Mouse (Mus musculus) embryonic facial prominence, embryonic 13.5 days (tissue): ENCODE data around the gene Ush1g. TPM values are rescaled to one million over a fixed set of nuclear protein-coding genes. Genes with fewer than 3 reads are reported as not detected.
A peak's percentile ranks its signal among the peaks of the same experiment; 100 is the strongest.

Experiments used
- ATAC-seq: fragments of 200-750 bp; cut with Nextera tagmentation; 2 replicates; pipeline ENCODE4 v1.8.0; 2017; ENCODE audit warnings: low read depth; ENCODE audit not compliant: insufficient number of reproducible peaks, insufficient read depth, low FRiP score, low TSS enrichment
- H3K27ac ChIP-seq: fragments of 300-500 bp; sonication (generic); 2 replicates; pipeline ENCODE4 v1.5.1; 2015; ENCODE audit warnings: moderate library complexity, mild to moderate bottlenecking, inconsistent platforms
- H3K27me3 ChIP-seq: fragments of 300-500 bp; sonication (generic); 2 replicates; pipeline ENCODE4 v1.6.1; 2015; ENCODE audit warnings: mild to moderate bottlenecking, inconsistent platforms
- H3K36me3 ChIP-seq: fragments of 300-500 bp; sonication (generic); 2 replicates; pipeline ENCODE4 v1.6.1; 2015; ENCODE audit warnings: mild to moderate bottlenecking, inconsistent platforms
- H3K4me1 ChIP-seq: fragments of 300-500 bp; sonication (generic); 2 replicates; pipeline ENCODE4 v1.6.1; 2015; ENCODE audit warnings: inconsistent platforms
- H3K4me2 ChIP-seq: fragments of 300-500 bp; sonication (generic); 2 replicates; pipeline ENCODE4 v1.6.1; 2015; ENCODE audit warnings: moderate library complexity, mild to moderate bottlenecking, inconsistent platforms
- H3K4me3 ChIP-seq: fragments of 300-500 bp; sonication (generic); 2 replicates; pipeline ENCODE4 v1.5.1; 2015; ENCODE audit warnings: mild to moderate bottlenecking, inconsistent platforms
- H3K9ac ChIP-seq: fragments of 300-500 bp; sonication (generic); 2 replicates; pipeline ENCODE4 v1.6.1; 2015; ENCODE audit warnings: mild to moderate bottlenecking, inconsistent platforms
- H3K9me3 ChIP-seq: fragments of 300-500 bp; sonication (generic); 2 replicates; pipeline ENCODE4 v1.6.1; 2016; ENCODE audit warnings: inconsistent platforms
- WGBS: fragments of 180-500 bp; shearing (Covaris S2); methylation state at CpG from one replicate; pipeline ENCODE4 v1.1.7; 2015; ENCODE audit warnings: mixed read lengths; 5-methylcytosine and 5-hydroxymethylcytosine counted together
- polyA plus RNA-seq: library from polyadenylated mRNA; unstranded; fragments of >200 nt; fragmentation: Nextera tagmentation; extraction: Ambion mirVana; gene quantifications from 2 replicates; pipeline ENCODE4 v1.2.1, GENCODE M21; 2015

Gene Ush1g
- polyA plus RNA-seq, 1 experiment from 2014 or later, result not detected

GRCm38 (mm10) chr11:115298160-115298559 is 23.7 kb downstream of the Ush1g start:
- no peak overlapping the region for H3K9ac ChIP-seq
- WGBS, result 53% methylated on average over 8 of the region's 8 CpGs
- no peak overlapping the region for H3K27ac ChIP-seq
- peaks cover 4% of the 10 kb centered on the region; the same call in 1 of the 2 replicates for H3K9me3 ChIP-seq
- H3K27me3 ChIP-seq, result peaks cover 42% of the 10 kb centered on the region
- H3K4me3 ChIP-seq, result no peak overlapping the region
- no peaks in the 10 kb centered on the region for H3K36me3 ChIP-seq
- no peak overlapping the region for H3K4me2 ChIP-seq
- ATAC-seq, result no peak
- peaks cover 7% of the 10 kb centered on the region; the same call in 1 of the 2 replicates for H3K4me1 ChIP-seq

GRCm38 (mm10) chr11:115297214-115297826 is 24.5 kb downstream of the Ush1g start, which contains the start of gene Fads6:
Gene Fads6 (minus strand): TSS chr11:115297663.
- ATAC-seq, result 0 out of 2 replicates have a peak, but pooled peaks have one; percentile 45
- H3K4me3 ChIP-seq, result peak within 1 kb of the TSS; percentile 50
- WGBS, result 1% methylated on average over 44 of the region's 44 CpGs
- peaks cover 4% of the 10 kb centered on the region; the same call in 1 of the 2 replicates for H3K9me3 ChIP-seq
- peak within 1 kb of the TSS; percentile 91 for H3K4me2 ChIP-seq
- peaks cover 7% of the 10 kb centered on the region; the same call in 1 of the 2 replicates for H3K4me1 ChIP-seq
- no peak within 1 kb of the TSS for H3K27ac ChIP-seq
- H3K36me3 ChIP-seq, result no peaks in the 10 kb centered on the region
- H3K27me3 ChIP-seq, result peaks cover 42% of the 10 kb centered on the region
- peak within 1 kb of the TSS; percentile 67 for H3K9ac ChIP-seq

GRCm38 (mm10) chr11:115296471-115297210 is 25.2 kb downstream of the Ush1g start:
- Histone ChIP-seq H3K36me3 (no peaks in the 10 kb centered on the region), H3K4me3 (peak overlapping the region; percentile 50), H3K27ac (no peak overlapping the region), H3K9me3 (peaks cover 4% of the 10 kb centered on the region; the same call in 1 of the 2 replicates), H3K4me2 (peak overlapping the region; percentile 91), H3K4me1 (peaks cover 7% of the 10 kb centered on the region; the same call in 1 of the 2 replicates), H3K9ac (peak overlapping the region; percentile 67), H3K27me3 (peaks cover 42% of the 10 kb centered on the region)
- WGBS, result 54% methylated on average over 21 of the region's 21 CpGs
- no peak for ATAC-seq

GRCm38 (mm10) chr11:115295939-115296338 is 25.9 kb downstream of the Ush1g start:
- no peak overlapping the region for H3K4me2 ChIP-seq
- no peak overlapping the region for H3K9ac ChIP-seq
- WGBS, result 86% methylated on average over 11 of the region's 11 CpGs

DNA sequence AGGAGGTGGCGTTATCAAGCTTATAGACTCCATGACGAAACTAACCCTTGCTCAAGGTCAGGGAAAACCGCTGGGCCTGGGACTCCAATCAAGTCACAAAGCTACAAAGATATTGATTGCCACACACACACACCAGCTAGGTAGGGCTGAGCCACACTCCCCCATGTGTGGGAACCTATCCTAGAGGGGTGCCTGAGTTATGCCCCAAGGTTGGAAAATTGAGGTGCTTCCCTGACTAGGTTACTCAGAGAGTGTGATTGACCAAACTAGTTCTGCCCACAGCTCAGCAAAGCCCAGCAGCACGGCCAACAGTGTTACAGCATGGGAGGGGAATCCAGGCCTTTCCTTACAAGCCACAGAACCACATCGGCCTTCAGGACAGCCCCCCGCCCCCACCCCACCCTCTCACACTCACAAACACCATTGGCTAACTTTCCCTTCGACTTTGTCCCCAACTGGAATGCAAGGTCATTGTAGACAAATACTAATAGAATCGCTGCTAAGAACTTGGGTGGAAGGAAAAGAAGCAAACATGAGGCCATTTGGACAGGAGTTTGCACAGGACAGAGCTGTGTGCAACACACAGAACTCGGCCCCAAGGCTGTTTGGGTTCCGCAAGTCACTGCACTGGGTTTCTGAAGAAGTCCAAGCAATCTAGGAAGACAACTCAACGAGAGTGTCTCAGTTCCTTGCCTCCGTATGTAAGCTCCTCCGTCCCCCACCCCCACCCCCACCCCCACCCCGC is 29.0 kb downstream of the Ush1g start:
- Histone ChIP-seq H3K27me3 (peaks cover 23% of the 10 kb centered on the region), H3K36me3 (no peaks in the 10 kb centered on the region), H3K4me3 (no peak overlapping the region), H3K4me1 (peaks cover 7% of the 10 kb centered on the region; the same call in 1 of the 2 replicates), H3K27ac (no peak overlapping the region; the same call in 1 of the 2 replicates), H3K9me3 (no peaks in the 10 kb centered on the region), H3K4me2 (no peak overlapping the region), H3K9ac (no peak overlapping the region)
- no peak for ATAC-seq
- WGBS, result 53% methylated on average over 14 of the region's 14 CpGs

More at GRCm38 (mm10) chr11:115295939-115296338, 25.9 kb downstream of the Ush1g start:
- Histone ChIP-seq H3K27ac (no peak overlapping the region), H3K9me3 (peaks cover 4% of the 10 kb centered on the region; the same call in 1 of the 2 replicates), H3K4me3 (no peak overlapping the region), H3K36me3 (no peaks in the 10 kb centered on the region), H3K27me3 (peaks cover 42% of the 10 kb centered on the region), H3K4me1 (peaks cover 7% of the 10 kb centered on the region; the same call in 1 of the 2 replicates)
- ATAC-seq, result no peak

DNA sequence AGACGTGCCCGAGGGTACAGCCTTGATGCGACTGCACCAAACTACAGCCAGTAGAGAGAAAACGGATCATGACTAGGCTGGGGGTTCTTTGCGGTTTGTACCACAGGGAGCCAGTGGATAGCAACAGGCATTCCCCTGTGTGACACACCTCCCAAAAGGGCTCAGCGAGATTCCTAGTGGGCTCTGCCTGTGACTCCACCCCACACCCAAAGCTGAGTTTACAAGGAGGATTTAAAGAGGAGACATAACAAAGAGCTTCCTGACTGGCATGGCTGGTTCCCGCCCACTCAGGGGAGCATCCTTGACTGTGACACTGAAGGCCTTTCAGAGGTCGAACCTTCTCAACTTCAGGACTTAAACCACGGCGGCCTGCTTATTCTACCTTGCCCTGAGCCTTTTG is 30.3 kb downstream of the Ush1g start:
- H3K9me3 ChIP-seq, result no peaks in the 10 kb centered on the region
- no peak overlapping the region for H3K27ac ChIP-seq
- ATAC-seq, result no peak
- H3K4me3 ChIP-seq, result no peak overlapping the region
- no peak overlapping the region for H3K9ac ChIP-seq
- WGBS, result 77% methylated on average over 10 of the region's 10 CpGs
- no peaks in the 10 kb centered on the region for H3K4me1 ChIP-seq
- no peaks in the 10 kb centered on the region for H3K36me3 ChIP-seq
- H3K27me3 ChIP-seq, result peaks cover 10% of the 10 kb centered on the region
- no peak overlapping the region for H3K4me2 ChIP-seq

GRCm38 (mm10) chr11:115290919-115291318 is 30.9 kb downstream of the Ush1g start:
- Histone ChIP-seq H3K27me3 (peaks cover 5% of the 10 kb centered on the region), H3K27ac (no peak overlapping the region), H3K36me3 (no peaks in the 10 kb centered on the region), H3K9ac (no peak overlapping the region), H3K4me1 (no peaks in the 10 kb centered on the region), H3K9me3 (no peaks in the 10 kb centered on the region), H3K4me2 (no peak overlapping the region), H3K4me3 (no peak overlapping the region)
- WGBS, result 76% methylated on average over 6 of the region's 6 CpGs
- no peak for ATAC-seq

DNA sequence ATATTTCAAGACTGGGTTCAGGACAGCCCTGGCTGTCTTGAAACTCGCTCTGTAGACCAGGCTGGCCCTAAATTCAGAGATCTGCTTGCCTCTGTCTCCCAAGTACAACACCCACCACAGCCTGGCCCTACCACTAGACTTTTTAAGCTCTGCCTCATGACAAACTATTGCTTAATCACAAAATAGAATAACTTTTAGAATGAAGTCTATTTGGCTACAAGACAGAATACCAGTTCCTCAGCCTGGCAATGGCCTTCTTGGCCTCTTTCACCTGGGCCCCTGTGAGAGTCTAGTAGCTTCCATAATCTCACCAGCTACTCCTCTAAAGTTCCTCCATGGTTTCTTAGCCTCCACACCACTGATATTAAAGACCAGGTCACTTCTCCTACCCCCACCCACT is 31.5 kb downstream of the Ush1g start:
- Histone ChIP-seq H3K4me3 (no peak overlapping the region), H3K27me3 (no peaks in the 10 kb centered on the region; the same call in 1 of the 2 replicates), H3K9me3 (no peaks in the 10 kb centered on the region), H3K27ac (no peak overlapping the region), H3K9ac (no peak overlapping the region), H3K4me2 (no peak overlapping the region), H3K36me3 (no peaks in the 10 kb centered on the region), H3K4me1 (no peaks in the 10 kb centered on the region)
- no peak for ATAC-seq
- 87% methylated on average over 1 of the region's 1 CpGs for WGBS

DNA sequence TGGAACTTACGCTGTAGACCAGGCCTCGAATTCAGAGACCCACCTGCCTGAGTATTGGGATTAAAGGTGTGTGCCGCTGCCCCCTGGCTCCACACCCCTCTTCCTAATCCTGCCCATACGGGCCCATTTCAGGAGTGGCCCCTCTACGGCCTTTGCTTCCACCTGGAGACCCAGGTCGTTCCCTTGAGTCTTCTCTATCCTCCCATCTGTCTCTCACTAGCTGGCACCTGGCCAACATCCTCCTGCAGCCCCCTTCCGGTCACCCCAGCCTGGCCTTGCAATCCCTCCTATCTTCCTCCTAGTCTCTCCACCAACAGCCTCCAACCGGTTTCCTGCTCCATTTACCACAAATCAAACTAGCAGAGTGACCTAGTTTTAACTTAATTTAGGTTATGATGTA is 32.0 kb downstream of the Ush1g start:
- ATAC-seq, result no peak
- H3K36me3 ChIP-seq, result no peaks in the 10 kb centered on the region
- no peaks in the 10 kb centered on the region for H3K27me3 ChIP-seq
- no peak overlapping the region for H3K27ac ChIP-seq
- no peak overlapping the region for H3K9ac ChIP-seq
- 70% methylated on average over 8 of the region's 8 CpGs for WGBS
- no peak overlapping the region for H3K4me3 ChIP-seq
- no peak overlapping the region for H3K4me2 ChIP-seq
- no peaks in the 10 kb centered on the region for H3K4me1 ChIP-seq
- H3K9me3 ChIP-seq, result no peaks in the 10 kb centered on the region

DNA sequence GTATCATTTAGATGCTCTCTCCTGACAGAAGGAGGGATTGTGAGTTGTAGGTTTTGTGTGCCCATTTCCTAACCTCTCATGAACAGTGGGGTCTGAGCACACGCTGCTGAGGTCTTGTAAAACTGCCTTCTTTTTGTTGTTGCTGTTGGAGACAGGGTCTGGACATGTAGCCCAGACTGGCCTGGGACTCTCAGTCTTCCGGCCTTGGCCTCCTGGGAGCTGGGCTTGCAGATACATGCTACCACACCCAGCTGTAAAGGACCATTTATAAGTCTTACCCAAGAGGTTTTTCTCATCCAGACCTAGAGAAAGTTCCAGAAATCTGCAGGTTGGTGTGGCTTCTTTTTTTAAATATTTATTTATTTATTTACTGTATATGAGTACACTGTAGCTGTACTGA is 33.5 kb downstream of the Ush1g start:
- ATAC-seq, result no peak
- Histone ChIP-seq H3K36me3 (no peaks in the 10 kb centered on the region), H3K27me3 (no peaks in the 10 kb centered on the region), H3K4me3 (no peak overlapping the region), H3K4me1 (no peaks in the 10 kb centered on the region), H3K27ac (no peak overlapping the region), H3K4me2 (no peak overlapping the region), H3K9me3 (no peaks in the 10 kb centered on the region), H3K9ac (no peak overlapping the region)
- 95% methylated on average over 2 of the region's 2 CpGs for WGBS

DNA sequence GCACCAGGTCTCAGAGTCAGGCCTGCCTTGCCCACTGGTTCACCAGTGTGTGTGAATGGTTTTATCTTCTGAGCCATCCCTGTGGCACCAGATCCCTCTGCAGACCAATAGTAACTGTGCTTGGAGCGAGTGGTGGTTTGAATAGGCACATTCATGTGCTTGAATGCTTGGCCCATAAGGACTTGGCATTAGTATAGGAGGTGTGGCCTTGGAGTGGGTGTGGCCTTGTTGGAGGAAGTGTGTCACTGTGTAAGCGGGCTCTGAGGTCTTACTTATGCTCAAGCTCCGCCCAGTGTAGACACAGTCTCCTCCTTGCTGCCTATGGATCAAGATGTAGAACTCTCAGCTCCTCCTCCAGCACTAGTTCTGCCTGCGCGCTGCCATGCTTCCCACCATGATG is 34.5 kb downstream of the Ush1g start:
- Histone ChIP-seq H3K36me3 (no peaks in the 10 kb centered on the region), H3K4me3 (no peak overlapping the region), H3K27ac (no peak overlapping the region), H3K4me1 (no peaks in the 10 kb centered on the region), H3K9ac (no peak overlapping the region), H3K9me3 (no peaks in the 10 kb centered on the region), H3K27me3 (no peaks in the 10 kb centered on the region), H3K4me2 (no peak overlapping the region)
- WGBS, result 80% methylated on average over 5 of the region's 5 CpGs
- no peak for ATAC-seq
